Mouse (Mus musculus) megakaryocyte, adult 5-6 weeks (primary cell): ENCODE results near the gene Rph3al. TPM values are rescaled to one million over a fixed set of nuclear protein-coding genes. Genes with fewer than 3 reads are reported as not detected.

ENCODE experiments used
- ATAC-seq: 2 replicates; pipeline ENCODE4 v1.8.0; 2016; ENCODE audit warnings: mild to moderate bottlenecking, inconsistent platforms; ENCODE audit not compliant: poor library complexity, severe bottlenecking
- total RNA-seq, 2 experiments: library from RNA; stranded (forward) in 1 of 2; stranded (reverse) in 1 of 2; fragments of 153-499, 151-499 nt in 1 of 2; fragments of 221-1000, 200-1000 nt in 1 of 2; gene quantifications; 2 replicates each; pipeline versions ENCODE4 v1.2.3 to v1.2.4; 2015 to 2017

The Rph3al gene
- total RNA-seq (2015) (0.49 and 0.84 TPM in 2 replicates), total RNA-seq (2017) (1.3 TPM in 1 of 2 replicates, not detected in the other)

DNA sequence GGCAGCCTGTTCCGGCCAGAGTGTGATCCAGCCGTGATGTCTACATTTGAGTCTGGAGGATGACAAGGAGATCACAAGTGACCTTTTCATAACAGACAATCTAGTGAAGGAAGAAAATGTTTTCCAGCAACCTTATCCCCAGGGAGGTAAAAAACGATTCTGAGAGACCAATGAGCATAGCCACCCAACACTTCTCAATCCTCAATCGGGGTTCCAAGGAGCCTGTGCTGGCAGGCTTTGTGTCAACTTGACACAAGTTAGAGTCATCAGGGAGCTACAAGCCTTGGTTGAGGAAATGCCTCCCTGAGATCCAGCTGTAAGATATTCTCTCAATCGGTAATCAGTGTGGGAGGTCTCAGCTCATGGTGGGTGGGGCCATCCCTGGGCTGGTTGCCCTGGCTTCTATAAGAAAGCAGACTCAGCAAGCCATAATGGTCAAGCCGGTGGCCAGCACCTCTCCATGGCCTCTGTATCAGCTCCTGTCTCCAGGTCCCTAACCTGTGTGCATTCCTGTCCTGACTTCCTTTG, at the start of gene Rph3al:
Rph3al (minus strand) TSS at position 51 of the 528 bp plus-strand sequence.
- ATAC-seq = no peak

DNA sequence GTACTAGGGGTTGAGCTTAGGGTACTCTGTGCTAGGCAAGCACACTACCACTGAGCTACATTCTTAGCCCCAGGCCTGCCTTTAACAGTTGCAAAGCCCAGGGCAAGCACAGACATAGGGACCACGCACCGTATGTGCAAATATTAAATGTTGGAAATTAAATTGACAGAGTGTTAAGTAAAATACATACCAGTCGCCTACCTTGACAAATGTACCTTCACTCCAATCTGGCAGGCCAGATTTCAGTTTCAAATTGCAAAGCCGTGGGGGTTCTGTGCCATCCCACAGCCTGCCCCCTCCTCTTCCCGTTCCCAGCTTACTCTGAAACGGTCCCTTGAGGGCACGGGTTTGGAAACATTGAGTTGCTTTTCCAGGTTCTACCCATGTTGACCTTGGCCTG, 47.7 kb upstream of the Rph3al start:
- ATAC-seq = no peak

DNA sequence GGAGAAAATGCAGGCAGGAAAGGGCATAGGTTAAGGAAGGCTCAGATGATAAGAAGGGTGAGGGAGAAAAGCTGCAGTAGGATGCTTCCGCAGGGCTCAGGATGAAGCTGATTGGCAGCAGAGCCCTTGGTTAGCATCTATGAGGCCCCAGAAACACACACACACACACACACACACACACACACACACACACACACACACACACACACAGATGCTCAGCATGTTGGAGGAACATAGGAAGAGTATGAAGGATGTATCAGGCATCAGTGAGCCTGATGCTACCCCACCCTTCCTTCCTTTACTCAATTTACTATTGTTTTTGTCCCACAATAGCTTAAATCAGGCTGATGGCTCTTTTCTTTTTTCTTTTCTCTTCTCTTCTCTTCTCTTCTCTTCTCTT, 46.4 kb upstream of the Rph3al start:
- no peak for ATAC-seq

DNA sequence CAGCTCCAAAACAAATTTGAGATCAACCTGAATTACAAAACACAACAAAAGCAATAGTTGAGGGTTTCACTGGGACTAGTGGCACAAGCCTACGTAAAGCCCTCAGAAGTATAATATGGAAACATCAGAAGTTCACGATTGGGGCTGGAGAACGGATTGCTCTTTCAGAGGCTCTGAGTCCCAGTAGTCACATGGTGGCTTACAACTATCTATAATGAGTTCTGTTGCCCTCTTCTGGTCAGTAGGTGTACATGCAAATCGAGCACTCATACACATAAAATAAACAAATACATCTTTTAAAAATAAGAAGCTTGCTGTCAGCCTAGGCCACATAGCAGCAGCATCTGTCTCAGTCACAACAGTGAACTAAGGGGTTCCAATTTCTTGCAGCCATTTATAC, 45.0 kb upstream of the Rph3al start:
- ATAC-seq = no peak

DNA sequence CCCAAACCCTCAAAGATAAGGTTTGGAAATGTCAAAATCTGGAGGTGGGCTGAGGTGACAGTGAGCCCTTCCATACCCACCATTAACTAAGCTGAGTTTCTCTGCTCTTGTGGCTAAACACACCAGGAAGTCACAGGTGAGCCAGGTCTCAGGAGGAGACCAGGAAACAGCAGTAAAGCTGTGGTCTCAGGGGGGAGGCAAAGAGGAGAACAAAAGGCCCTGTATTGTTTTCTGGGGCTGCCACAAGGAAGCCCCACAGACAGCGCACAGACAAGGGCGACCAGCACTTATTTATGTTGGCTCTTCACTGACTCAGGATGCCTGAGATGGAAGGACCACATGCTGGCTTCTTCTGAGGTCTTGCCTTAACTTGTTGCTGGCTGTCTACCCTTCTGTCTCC, 42.2 kb upstream of the Rph3al start:
- ATAC-seq = no peak

DNA sequence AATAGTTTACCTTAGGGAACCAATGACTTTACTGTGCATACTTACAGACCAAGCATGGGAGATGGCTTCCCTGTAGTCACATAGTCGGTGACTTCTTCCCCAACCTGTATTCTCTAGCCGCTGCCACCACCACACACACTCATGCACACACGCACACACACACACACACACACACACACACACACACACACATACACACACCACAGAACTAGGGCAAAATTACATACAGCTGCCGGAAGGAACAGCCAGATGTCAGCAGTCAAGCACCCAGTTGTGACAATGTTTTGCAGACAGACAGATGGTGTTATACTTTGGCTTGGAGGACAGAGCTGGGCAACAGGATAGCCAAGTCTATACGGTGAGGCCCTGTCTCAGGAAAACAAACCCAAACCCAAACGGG, 39.8 kb upstream of the Rph3al start:
- ATAC-seq = no peak

DNA sequence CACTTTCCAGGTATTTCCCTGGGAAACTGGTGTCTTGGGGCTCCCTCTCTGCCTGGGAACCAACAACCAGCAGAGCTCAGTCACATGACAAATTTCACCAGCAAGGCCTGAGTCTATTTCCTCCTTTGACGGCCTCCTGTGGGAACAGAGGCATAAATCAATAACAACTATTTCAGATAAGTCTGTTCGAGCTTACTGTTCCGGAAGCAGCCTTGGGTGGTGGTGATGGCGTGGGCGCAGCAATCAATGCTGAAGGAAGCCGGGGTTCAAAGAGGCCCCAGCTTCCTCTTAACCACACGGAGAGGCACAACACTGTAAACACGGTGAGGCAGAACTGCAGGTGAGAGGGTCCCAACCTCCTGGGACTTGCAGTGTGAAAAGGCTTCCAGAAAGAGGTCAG, 38.5 kb upstream of the Rph3al start:
- peak; percentile 43 for ATAC-seq

DNA sequence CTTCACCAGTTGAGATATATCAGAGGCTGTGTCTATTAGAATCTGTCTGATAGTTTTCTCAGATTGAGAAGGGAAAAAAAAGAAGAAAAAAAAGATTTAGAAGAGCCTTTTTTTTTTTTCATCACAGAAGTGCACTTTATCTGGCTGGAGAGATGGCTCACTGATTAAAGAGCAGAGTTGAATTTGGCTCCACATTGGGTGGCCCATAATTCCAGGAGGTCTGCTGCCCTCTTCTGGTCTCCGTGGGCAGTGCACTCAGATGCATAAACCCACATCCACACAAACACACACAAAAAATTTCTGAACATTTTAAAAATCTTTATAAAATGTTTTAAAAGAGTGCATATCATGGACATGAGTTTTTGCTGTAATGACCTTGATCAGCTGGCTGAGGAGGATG, 35.8 kb upstream of the Rph3al start:
- ATAC-seq = no peak

DNA sequence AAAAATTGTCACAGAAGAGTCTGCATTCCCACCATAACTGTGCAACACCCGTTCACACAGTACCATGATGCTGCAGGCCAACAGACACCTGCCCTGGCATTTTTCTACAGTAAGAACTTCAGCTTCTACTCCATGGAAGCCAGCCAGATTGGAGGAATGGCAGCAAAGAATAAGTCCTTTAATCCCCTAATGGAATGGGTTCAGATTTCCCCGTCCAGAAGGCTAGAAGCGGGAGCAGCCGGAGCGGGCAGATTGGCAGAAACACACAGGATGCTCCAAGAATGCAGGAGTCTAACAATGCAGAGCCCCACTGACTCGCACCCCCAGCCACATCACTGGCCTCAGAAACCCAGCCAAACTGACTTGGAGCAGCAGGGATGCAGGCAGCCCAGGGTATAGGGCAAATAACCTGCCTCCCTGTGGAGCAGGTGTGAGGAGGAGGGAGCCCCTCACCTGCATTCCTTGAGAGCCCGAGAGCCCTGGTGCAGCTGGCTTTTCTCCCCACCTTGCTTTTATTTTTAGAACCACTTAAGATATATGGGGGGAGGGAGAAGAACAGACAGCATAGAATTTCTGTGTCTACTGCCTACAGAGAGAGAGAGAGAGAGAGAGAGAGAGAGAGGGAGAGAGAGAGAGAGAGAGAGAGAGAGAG, 34.8 kb upstream of the Rph3al start:
- ATAC-seq = no peak

DNA sequence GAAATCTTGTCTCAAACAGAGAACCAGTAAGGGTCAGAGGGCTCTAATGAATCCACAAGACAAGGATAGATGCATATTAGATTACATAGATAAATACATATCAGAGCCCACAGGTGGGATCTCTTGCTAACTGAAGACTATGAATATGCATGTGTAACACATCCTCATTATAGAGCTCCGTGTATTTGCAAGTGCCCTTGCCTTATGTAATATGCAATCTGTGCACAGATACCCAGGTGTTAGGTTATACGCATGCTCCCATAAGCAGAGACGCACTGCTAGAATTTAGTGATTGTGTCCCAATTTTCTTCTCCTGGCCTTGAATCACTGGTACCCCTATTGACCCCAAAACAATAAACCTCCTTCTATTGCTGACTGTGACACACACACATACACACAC, 34.0 kb upstream of the Rph3al start:
- ATAC-seq = no peak

DNA sequence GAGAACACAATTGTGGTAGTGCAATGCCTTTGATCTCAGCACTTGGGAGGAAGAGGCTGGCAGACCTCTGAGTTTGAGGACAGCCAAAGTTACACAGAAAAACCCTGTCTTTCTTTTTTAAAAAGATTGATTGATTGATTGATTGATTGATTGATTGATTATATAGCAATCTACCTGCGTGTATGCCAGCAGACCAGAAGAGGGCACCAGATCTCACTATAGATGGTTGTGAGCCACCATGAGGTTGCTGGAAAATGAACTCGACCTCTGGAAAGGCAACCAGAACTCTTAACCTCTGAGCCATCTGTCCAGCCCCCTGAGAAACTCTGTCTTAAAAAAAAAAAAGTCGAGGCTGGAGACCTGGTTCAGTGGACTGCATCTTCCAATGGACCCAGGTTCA, 32.4 kb upstream of the Rph3al start:
- no peak for ATAC-seq

DNA sequence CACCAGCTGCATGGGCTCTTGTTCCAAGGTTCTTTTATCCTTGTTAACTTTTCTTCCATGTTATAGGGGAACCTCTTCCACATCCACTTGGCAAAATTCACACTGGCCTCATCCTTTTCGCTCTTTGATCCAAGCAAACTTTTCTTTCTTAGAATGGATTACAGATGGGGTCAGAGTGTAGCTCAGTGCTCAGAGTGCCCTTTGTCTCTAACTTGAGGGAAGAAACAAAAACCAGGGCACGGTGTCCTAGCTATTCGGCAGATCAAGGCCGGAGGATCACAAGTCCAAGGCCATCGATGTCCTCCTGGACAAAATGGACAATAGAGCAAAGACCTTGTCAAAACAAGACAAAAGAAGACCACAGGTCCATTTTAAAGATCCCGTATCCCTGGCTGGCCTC, 30.5 kb upstream of the Rph3al start:
- ATAC-seq = no peak

DNA sequence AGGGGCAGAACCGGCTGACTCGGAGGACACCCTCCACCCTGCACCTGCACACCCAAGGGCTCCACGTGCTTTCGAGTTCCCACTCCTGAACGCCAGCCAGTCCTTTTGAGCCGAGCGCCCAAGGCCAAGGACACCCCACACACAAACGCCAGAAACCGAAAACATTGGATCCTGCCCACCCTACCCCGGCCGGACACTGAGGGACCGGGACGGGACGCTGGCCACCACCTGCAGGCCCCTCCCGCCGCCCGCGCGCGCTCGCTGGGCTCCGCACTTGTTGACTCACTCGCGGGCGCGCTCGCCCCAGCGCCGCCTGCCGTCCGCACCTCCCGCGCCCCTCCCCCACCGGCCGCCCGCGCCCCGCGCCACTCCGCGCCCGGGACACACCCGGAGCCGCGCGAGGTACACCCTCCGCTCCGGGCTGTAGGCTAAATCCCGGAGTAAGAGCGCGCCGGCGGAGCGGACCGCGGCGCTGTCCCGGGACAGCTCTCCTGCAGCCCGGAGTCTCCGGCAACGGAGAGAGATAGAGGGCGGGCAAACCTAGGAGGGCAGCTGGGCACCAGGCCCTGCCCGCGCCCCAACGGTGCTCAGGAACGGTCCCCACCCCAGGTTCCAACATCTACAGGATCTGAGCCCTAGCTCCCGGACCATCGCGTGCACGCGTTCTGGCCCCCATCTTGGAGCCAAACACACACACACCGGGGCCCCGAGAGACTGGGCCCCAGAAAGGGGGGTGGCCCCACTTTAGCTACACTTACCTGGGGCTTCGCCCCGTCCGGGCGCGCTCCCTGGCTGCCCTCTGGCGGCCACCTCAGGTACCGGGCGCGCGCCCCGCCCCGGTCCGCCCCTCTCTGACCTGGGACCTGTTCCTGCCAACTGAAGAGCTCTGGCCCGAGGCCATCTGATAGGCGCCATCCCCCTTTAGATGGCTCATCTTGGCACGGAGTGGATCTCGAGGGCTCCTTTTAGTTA, 28.5 kb upstream of the Rph3al start:
- peak; percentile 94 for ATAC-seq

DNA sequence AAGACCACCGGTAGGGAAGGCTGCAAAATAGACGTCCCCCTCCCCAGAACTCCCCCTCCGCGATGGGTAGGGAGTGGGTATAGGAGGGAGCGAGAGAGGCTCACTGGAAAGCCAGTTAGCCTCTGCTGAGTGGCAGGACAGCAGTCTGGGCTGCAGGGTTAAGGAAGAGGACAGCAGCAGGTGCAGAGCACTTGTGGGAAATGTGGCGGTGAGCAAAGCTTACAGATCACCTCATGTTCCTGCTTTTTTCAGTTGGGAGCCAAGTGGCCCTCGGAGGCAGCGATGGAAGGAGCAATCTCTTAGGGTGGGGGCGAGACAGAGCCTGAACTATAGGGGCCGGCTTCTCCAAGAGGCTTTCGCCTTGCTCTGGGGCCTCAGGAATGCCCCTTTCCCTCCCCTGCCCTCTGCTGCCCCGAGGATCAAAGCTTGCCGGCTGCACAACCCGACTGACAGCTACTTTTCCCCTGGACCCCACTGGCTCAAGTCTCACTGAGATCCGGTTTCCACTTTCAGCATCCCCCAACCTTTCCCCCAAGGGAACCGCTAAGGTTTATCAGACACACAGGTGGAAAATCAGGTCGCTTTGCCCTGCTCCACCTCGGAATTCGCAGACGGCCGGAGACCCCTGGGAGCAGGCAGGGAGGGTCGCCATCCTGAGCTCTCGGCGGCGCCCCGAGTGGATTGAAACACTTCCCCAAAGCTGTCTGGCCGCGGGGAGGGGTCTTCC, 27.6 kb upstream of the Rph3al start:
- 0 out of 2 replicates have a peak, but pooled peaks have one; percentile 1 for ATAC-seq

DNA sequence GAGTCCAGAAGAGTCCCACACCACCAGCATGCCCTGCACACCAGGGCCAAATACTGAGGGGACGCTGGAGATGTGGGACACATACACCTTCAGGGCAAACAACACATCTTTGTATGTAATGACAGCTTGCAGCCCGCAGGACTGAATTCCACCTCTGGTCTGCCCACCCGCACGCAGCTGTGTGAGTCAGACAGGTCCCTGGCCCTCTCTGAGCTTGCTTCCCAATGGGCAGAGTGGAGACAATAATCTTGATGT, 26.2 kb upstream of the Rph3al start:
- ATAC-seq = no peak

DNA sequence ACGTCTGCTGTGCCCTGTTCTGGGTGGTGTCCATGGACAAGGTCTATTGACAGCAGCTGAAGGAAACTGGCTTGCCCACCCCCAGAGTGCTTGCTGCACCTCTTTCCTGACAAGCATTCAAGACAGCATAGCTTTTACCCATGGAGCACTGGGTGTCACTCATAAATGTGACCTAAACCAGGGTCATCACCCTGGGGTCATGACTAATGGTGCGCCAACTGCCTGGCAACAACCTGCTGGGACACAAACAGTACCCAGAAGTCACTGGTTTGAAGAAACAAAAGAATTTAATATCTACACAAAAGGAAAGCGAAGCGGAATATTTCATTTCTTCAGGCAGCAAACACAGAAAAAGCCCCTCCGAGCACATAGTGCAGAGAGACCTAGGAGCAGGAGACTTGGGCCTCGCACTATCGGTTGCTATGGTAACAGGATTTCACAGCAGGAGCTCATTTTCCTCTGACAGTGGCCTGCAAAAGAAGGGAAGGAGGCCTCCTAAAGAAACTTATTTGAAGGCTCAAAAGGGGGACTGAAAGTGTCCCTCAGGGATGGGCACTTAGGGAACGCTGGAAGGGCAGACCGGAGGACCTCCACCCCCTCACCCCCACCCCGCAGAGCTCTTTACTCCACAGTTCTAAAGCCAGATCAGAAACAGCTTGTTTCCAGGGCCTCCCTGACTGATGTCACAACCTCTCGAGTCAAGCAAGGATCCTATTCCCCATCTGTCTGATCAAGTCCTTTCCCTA, 25.7 kb upstream of the Rph3al start:
- ATAC-seq = no peak

DNA sequence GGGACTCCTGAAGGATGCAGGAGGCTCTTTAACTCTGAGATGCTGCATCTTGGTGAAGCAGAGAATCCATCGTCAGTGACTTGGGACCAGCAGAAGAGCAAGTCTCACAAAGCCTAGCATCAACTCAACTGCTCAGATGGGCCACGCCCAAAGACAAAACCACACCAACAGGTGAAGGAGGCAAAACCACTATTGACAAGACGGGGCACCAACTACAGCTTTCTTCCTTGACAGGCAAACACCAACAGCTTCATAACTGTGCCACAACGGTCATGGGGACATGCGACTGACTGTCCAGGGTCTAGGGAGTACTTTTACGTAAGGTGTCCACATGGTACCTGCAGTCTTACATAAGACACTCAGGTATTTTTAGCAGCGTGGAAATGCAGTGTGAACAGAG, 23.6 kb upstream of the Rph3al start:
- ATAC-seq = no peak

DNA sequence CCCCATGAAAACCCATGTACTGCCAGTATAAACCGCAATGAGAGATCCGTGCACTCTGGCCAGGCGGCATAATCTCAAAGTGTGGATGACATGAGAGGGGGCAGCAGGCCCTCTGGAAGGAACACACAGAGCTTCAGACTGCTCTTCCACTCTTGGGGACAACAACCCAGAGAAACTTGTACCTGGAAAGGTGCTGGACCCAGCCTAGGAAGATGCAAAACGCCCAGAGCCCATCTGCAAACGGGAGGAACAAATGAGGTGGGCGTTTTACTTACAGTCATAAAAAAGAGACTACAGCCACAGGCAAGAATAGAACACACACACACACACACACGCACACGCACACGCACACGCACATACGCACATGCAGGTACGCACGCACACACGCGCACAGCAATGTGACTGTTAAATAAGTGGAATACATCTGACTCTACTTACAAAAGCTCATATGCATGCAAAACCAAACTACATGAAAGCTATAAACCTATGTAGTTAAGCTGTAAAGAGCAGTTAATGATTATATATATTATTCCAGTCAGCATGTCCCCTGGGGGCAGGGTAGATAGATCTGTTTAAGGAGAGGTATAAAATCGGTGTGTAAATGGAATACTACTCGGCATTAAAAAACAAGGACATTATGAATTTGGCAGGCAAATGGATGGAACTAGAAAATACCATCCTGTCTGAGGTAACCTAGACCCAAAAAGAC, 19.0 kb upstream of the Rph3al start:
- ATAC-seq = no peak

DNA sequence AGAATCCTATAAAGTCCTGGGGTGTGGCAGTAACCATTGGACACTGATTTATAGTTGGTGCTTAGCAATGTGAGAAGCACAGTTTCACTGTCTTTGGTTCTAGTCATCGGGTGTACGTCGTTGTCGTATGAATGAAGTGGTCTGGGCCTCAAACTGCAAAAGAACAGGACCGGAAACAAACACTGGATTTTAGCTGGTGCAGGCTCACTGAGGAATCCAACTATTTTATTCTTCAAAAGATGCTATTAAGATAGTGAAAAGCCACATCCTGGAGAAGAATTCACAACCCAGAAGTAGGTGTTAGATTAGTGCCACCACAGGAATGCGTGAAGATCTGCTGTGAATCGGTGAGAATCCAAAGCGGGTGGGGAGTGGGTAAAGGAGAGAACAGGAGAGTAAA, 18.4 kb upstream of the Rph3al start:
- ATAC-seq = peak; percentile 24; the same call in 1 of the 2 replicates

DNA sequence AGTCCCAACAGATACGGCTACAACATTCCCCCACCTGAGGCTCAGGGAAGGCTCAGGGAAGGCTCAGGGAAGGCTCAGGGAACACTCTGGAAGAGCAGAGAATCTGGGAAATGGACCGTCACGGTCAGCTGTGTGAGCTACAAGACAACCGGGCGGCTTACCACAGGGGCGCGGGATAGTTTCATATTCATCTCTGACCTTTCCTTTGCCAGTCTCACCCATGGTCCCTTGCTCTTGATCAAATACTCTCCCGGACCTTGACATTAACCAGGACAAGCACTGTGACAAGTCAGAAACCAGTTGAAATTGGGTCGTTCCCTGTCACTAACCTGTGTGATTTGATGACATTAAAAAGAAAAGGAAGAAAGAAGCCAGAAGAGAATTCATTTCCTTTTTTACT, 16.7 kb upstream of the Rph3al start:
- ATAC-seq = no peak
